Mouse (Mus musculus) heart, embryonic 12.5 days (tissue): ENCODE results near the gene Csmd2. TPM values are rescaled to one million over a fixed set of nuclear protein-coding genes. Genes with fewer than 3 reads are reported as not detected.

Experiments used
- ATAC-seq: fragments of 200-750 bp; cut with Nextera tagmentation; 2 replicates; pipeline ENCODE4 v1.8.0; 2017; ENCODE audit warnings: moderate TSS enrichment, moderate library complexity; ENCODE audit not compliant: insufficient number of reproducible peaks, low FRiP score
- H3K27ac ChIP-seq: fragments of 300-500 bp; sonication (generic); 2 replicates; pipeline ENCODE4 v1.5.1; 2016; ENCODE audit warnings: mild to moderate bottlenecking, moderate library complexity; ENCODE audit not compliant: poor library complexity, severe bottlenecking
- H3K27me3 ChIP-seq: fragments of 300-500 bp; sonication (generic); replicated peaks from 2 replicates; pipeline ENCODE4 v1.6.1; 2016; ENCODE audit warnings: mild to moderate bottlenecking, moderate library complexity
- H3K36me3 ChIP-seq: fragments of 300-500 bp; sonication (generic); 2 replicates; pipeline ENCODE4 v1.6.1; 2016; ENCODE audit warnings: mild to moderate bottlenecking, moderate library complexity
- H3K4me1 ChIP-seq: fragments of 300-500 bp; sonication (generic); replicated peaks from 2 replicates; pipeline ENCODE4 v1.6.1; 2016; ENCODE audit warnings: mild to moderate bottlenecking
- H3K4me2 ChIP-seq: fragments of 300-500 bp; sonication (generic); 2 replicates; pipeline ENCODE4 v1.6.1; 2016; ENCODE audit warnings: mild to moderate bottlenecking, moderate library complexity
- H3K4me3 ChIP-seq: fragments of 300-500 bp; sonication (generic); 2 replicates; pipeline ENCODE4 v1.5.1; 2016; ENCODE audit warnings: mild to moderate bottlenecking
- H3K9ac ChIP-seq: fragments of 300-500 bp; sonication (generic); 2 replicates; pipeline ENCODE4 v1.6.1; 2016; ENCODE audit warnings: mild to moderate bottlenecking, moderate library complexity
- H3K9me3 ChIP-seq: fragments of 300-500 bp; sonication (generic); replicated peaks from 2 replicates; pipeline ENCODE4 v1.6.1; 2016; ENCODE audit warnings: mild to moderate bottlenecking, moderate library complexity
- WGBS: fragments of 180-500 bp; shearing (Covaris S2); methylation state at CpG from one replicate; pipeline ENCODE4 v1.1.7; 2016; 5-methylcytosine and 5-hydroxymethylcytosine counted together
- polyA plus RNA-seq: library from polyadenylated mRNA; unstranded; fragments of >200 nt; fragmentation: Nextera tagmentation; extraction: Ambion mirVana; gene quantifications from 2 replicates; pipeline ENCODE4 v1.2.1, GENCODE M21; 2016

Gene Csmd2
- polyA plus RNA-seq, 1 experiment from 2014 or later: 0.06 TPM

DNA sequence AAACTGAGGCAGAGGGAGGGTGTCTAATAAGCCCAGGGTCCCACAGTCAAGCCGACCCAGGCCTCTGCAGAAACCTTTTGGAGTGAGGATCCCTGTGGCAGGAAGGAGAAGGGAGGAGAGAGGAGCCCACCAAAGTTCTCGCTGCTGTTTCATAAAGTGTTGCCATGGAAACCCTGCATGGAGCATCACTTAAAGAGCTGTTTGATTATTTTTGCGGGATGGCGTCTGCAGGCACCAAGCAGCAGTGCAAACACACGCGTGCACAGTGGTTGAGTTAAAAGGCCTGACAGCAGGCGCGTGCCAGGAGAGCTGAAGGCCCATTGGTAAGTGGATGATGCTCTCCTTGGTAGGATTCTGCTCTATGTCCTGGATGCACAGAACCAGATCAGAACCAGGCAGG, 191.3 kb downstream of the Csmd2 start:
- no peaks in the 10 kb centered on the region; the same call in 1 of the 2 replicates for H3K27me3 ChIP-seq
- ATAC-seq: no peak
- WGBS: 88% methylated on average over 8 of the region's 8 CpGs
- no peak overlapping the region for H3K27ac ChIP-seq
- no peak overlapping the region for H3K4me3 ChIP-seq
- no peak overlapping the region for H3K9ac ChIP-seq
- H3K4me2 ChIP-seq: no peak overlapping the region
- no peaks in the 10 kb centered on the region for H3K4me1 ChIP-seq
- no peaks in the 10 kb centered on the region for H3K9me3 ChIP-seq
- no peaks in the 10 kb centered on the region for H3K36me3 ChIP-seq

DNA sequence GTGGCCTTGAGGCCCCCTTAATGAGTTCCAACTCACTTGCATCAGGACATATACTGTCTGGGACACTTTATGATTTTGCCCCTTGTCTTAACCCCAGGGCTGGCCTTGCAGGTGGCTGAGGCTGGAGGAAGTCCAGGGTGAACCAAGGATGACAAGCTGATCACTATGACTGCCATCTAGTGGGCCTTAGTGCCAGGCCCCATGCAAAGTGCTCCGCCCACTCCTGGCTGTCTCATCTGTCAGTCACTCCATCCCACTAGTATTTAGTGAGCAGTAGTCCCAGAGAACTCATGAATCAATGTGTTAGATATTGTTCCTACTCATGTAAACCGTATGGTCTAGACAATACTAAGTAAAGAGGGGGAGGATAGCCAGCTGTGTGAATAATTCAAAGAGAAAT, 191.9 kb downstream of the Csmd2 start:
- WGBS: 74% methylated on average over 2 of the region's 2 CpGs
- no peaks in the 10 kb centered on the region; the same call in 1 of the 2 replicates for H3K27me3 ChIP-seq
- no peaks in the 10 kb centered on the region for H3K4me1 ChIP-seq
- no peak overlapping the region for H3K4me3 ChIP-seq
- no peaks in the 10 kb centered on the region for H3K36me3 ChIP-seq
- no peak overlapping the region for H3K4me2 ChIP-seq
- no peaks in the 10 kb centered on the region for H3K9me3 ChIP-seq
- no peak for ATAC-seq
- no peak overlapping the region for H3K9ac ChIP-seq
- H3K27ac ChIP-seq: no peak overlapping the region

DNA sequence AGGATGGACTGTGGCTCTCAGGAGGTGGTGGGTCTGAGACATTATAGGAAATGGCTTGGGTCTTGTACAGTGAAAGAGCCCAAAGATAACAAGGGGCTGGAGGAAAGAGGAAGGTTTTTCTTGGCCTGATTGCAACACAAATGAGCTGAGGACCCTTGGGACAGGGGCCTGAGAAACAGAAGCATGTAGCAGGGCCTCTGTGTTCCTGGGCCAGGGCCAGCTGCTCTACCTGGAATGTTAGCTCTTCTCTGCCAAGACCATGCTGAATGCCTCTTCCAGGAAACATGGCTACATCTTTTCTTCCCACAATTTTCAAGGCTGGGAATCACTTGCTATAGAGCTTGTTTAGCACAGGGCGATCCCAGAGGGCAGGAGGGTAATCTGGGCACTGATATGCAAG, 197.1 kb downstream of the Csmd2 start:
- Histone ChIP-seq H3K27me3 (0 out of 2 replicates have a peak, but pooled peaks cover 4% of the 10 kb centered on the region), H3K4me1 (no peaks in the 10 kb centered on the region), H3K9ac (no peak overlapping the region), H3K27ac (no peak overlapping the region), H3K36me3 (no peaks in the 10 kb centered on the region), H3K9me3 (no peaks in the 10 kb centered on the region), H3K4me2 (no peak overlapping the region), H3K4me3 (no peak overlapping the region)
- no peak for ATAC-seq
- WGBS: 71% methylated on average over 1 of the region's 1 CpGs

DNA sequence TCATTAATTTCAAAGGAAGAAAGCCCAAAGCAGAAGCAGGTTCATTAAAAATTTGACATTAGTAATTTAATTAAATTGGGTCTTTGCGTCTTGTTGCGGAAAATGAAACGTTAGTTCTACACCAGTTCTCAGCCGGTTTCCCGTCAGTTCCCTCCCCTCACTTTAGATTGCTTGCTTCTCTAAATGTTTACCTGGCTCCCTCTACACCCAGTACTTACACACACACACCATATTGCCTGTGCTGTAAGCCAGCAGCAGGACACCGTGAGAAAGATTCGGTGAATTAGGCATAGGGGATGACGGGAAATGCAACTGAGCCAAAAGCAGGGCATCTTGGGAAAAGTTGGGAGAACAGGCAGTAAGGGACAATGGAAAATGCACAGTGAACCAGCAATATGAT, 206.8 kb downstream of the Csmd2 start:
- Histone ChIP-seq H3K4me3 (no peak overlapping the region), H3K9ac (no peak overlapping the region), H3K36me3 (no peaks in the 10 kb centered on the region), H3K4me1 (no peaks in the 10 kb centered on the region), H3K27me3 (no peaks in the 10 kb centered on the region), H3K9me3 (0 out of 2 replicates have a peak, but pooled peaks cover 2% of the 10 kb centered on the region), H3K27ac (no peak overlapping the region), H3K4me2 (no peak overlapping the region)
- no peak for ATAC-seq
- 91% methylated on average over 8 of the region's 8 CpGs for WGBS

DNA sequence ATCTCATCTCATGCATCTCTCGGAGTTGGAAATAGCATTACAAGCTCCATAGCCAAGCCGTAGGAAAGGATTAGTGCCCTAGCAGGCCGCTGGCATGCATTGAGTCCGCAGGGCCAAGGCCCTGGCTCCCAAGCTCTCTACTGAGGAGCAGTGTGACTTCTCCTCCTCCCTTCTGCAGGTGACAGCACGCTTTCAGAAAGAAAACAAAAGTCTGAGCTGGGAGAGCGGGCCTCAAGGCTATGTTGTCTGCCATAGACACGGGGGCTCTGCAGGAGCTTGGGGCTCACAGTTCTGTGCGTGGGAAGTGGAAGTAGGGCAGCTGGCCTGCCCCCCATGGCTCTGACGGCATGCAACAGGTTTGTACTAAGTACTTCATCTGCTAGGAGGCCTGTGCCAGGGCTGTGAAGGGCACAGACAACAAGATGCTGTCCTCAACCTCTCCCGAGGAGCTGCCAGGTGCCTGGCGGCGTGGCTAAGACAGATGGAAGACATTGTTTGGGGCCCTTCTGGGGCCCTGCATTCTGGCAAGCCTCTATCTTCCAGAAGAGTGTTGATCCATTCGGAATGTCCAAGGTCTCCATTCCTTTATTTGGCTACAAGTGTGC, 230.4 kb downstream of the Csmd2 start:
- Histone ChIP-seq H3K36me3 (no peaks in the 10 kb centered on the region), H3K27me3 (0 out of 2 replicates have a peak, but pooled peaks cover 9% of the 10 kb centered on the region), H3K4me1 (peaks cover 10% of the 10 kb centered on the region), H3K4me2 (no peak overlapping the region), H3K4me3 (no peak overlapping the region), H3K27ac (no peak overlapping the region), H3K9me3 (no peaks in the 10 kb centered on the region), H3K9ac (no peak overlapping the region)
- 65% methylated on average over 13 of the region's 13 CpGs for WGBS
- ATAC-seq: no peak

DNA sequence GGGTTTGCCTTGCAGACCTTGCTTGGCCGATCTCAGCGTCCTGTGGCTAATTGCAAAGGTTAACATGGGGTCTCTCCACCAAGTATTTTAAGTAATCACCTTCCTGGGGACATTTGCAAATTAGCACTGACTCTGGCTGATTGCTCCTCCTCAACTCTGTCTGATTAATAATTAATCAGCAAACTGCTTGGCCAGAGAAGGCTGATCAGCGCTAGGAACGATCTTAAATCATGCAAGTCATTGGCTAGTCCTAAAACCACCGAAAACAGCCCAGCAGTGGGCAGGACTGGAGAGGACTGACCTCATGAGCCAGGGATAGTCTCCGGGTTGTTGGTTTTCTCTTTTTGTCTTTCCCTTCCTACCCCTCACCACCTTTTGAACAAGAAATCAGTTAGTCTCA, 236.8 kb downstream of the Csmd2 start:
- Histone ChIP-seq H3K4me2 (no peak overlapping the region), H3K27ac (no peak overlapping the region), H3K9ac (no peak overlapping the region), H3K9me3 (no peaks in the 10 kb centered on the region), H3K27me3 (0 out of 2 replicates have a peak, but pooled peaks cover 9% of the 10 kb centered on the region), H3K4me3 (no peak overlapping the region), H3K4me1 (no peaks in the 10 kb centered on the region), H3K36me3 (no peaks in the 10 kb centered on the region)
- WGBS: 72% methylated on average over 6 of the region's 6 CpGs
- no peak for ATAC-seq

DNA sequence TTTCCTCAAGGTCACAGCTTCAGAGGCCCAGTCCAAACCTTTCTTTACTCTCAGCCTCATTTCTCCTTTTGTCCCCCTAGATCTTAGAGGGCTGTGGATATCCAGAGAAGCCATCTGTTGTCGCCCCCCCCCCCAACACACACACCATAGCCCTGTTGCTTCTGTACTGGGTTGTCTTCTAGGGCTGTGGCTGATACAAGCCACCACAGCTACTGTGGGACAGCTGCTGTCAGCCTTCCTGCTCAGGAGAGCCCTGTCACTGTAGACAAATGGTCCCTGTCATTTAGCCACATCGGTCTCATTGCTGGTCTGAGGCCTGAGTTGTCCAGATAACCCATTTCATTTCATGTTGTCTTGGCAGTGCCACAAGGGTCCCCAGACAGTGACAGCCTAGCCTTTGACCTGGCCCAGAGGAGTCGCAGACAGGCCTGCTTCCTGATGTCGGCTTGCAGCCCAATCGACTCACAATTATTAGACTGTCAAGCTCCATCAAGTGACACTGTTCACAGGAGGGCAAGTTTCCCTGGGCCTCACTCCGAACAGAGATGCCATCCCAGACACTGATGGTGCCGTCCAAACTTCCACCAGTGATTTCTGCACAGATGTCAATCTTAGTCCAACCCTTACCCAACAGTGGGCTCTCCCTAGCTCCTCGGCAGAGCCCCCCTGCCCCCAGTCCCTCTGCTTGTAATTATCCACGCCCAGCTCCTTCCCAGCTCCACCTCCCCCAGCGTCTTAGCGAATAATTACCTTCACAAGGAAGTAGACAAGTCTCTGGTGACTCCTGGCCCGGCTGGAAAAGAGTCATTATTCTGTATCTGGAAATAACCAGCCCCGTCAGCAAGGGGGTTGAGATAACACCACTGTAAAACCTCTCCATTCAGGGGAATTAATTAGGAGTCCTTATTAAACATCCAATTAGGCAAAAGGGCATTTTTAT, 240.0 kb downstream of the Csmd2 start:
- H3K27ac ChIP-seq: no peak overlapping the region
- ATAC-seq: no peak

DNA sequence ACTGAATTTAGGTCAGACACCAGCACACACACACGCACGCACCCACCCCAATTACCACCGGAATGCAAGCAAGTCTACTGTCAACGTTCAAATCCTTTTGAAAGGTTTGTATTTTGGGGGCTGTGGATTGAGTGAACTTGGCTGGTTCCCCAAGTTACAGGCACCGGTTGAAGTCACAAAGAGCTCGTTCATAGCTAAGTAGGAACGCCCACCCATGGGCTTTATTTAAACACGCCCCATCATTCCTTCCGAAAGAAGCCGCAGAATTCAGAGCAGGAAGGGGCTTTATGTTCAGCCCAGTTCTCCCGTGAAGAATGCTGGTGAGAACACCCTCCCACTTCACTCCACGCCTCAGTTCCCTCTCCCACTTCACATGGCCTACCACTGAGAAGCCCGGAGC, 245.8 kb downstream of the Csmd2 start:
- WGBS: 82% methylated on average over 13 of the region's 13 CpGs
- H3K27me3 ChIP-seq: 0 out of 2 replicates have a peak, but pooled peaks cover 7% of the 10 kb centered on the region
- H3K4me1 ChIP-seq: no peaks in the 10 kb centered on the region
- no peak overlapping the region for H3K4me3 ChIP-seq
- H3K27ac ChIP-seq: no peak overlapping the region
- no peak overlapping the region for H3K4me2 ChIP-seq
- H3K9ac ChIP-seq: no peak overlapping the region
- H3K36me3 ChIP-seq: no peaks in the 10 kb centered on the region
- no peaks in the 10 kb centered on the region; the same call in 1 of the 2 replicates for H3K9me3 ChIP-seq
- no peak for ATAC-seq

More for the DNA sequence above, 240.0 kb downstream of the Csmd2 start:
- no peaks in the 10 kb centered on the region for H3K36me3 ChIP-seq
- 39% methylated on average over 13 of the region's 13 CpGs for WGBS
- H3K27me3 ChIP-seq: 0 out of 2 replicates have a peak, but pooled peaks cover 3% of the 10 kb centered on the region
- no peak overlapping the region for H3K4me3 ChIP-seq
- H3K4me1 ChIP-seq: no peaks in the 10 kb centered on the region
- no peak overlapping the region for H3K9ac ChIP-seq
- H3K9me3 ChIP-seq: no peaks in the 10 kb centered on the region
- H3K4me2 ChIP-seq: no peak overlapping the region

DNA sequence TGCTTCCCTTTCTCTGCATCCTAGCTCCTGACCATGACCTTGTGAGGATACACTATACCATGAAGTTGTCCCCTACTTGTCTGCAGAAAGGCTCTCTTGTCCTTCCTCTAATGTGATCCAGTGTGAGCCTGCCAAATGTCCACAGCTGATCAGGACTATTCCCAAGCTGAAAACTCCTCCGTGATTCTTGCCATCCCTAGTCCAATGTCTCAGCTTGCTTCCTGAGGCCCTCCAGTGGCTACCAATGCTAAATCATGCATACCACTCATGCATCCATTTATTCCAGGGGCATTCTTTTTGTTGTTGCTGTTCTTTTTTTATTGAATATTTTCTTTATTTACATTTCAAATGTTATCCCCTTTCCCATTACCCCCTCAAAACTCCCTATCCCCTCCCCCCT, 251.5 kb downstream of the Csmd2 start:
- ATAC-seq: no peak
- H3K9me3 ChIP-seq: no peaks in the 10 kb centered on the region; the same call in 1 of the 2 replicates
- no peaks in the 10 kb centered on the region for H3K27me3 ChIP-seq
- H3K4me3 ChIP-seq: no peak overlapping the region
- H3K9ac ChIP-seq: no peak overlapping the region
- H3K27ac ChIP-seq: no peak overlapping the region
- WGBS: 53% methylated on average over 1 of the region's 1 CpGs
- no peaks in the 10 kb centered on the region for H3K36me3 ChIP-seq
- H3K4me2 ChIP-seq: no peak overlapping the region
- H3K4me1 ChIP-seq: no peaks in the 10 kb centered on the region

DNA sequence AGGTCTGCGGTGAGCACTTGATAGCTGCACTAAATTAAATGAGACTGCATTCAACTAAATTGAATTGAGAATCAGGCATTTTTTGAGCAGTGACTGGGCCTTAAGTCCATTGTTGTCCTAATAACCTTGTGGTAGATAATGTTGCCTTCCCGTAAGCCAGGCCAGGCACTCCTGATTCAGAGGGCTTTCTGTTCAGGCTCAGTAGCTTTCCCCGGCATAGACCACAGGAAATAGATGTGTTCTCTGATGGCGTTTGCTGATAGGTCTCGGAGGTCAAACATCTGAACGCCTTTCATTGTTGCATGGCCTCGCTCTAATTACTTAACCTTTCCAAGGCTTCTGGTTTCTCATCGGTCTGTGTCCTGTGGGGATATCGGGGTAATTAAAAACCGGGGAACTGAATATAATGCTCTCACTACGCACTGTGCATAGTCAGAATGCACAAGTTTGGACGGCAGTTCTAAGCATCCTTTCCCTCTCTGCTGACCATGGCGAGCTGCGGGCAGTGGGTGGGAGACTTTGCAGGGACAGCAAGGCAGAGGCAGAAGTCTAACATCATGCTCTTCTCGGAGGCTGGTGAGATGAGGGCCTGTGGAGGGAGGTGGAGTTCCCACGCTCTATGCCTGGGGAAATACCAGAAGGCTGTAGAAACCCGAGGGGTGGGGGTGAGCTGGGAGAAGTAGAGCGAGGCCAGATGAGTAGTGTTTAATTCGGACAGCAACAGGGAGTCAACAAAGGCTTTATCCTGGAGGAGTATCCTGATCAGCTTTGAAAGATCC, 253.6 kb downstream of the Csmd2 start:
- H3K9me3 ChIP-seq: no peaks in the 10 kb centered on the region
- no peaks in the 10 kb centered on the region for H3K36me3 ChIP-seq
- no peak overlapping the region for H3K4me3 ChIP-seq
- H3K27ac ChIP-seq: no peak overlapping the region
- H3K9ac ChIP-seq: no peak overlapping the region
- 48% methylated on average over 19 of the region's 19 CpGs for WGBS
- H3K4me2 ChIP-seq: no peak overlapping the region
- H3K4me1 ChIP-seq: no peaks in the 10 kb centered on the region
- ATAC-seq: no peak
- no peaks in the 10 kb centered on the region for H3K27me3 ChIP-seq

DNA sequence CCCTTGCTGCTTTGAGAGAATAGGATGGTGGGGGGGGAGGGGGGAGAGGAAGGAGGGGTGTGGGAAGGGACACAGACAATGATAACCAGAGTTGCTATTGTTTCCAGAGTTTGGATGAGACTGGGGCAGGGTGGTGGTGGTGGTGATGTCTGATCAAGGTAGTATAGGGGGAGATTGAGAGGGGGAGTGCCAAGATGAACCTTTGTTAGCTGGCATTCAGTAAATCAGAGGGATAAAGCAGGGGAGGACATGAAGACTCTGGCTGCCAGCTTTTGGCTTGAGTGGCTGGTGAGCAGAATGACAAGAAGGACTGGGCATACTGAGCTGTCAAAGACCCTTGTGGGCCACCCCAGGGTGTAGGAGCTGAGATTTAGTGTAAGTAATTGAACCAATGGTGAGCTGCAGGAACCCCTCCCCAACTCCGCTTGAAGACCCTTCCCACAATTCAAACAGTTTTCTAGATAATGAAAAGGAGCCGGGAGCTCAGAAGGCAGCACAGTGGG, 254.2 kb downstream of the Csmd2 start:
- 67% methylated on average over 2 of the region's 2 CpGs for WGBS
- Histone ChIP-seq H3K9ac (no peak overlapping the region), H3K4me2 (no peak overlapping the region)

More for the DNA sequence above, 254.2 kb downstream of the Csmd2 start:
- H3K9me3 ChIP-seq: no peaks in the 10 kb centered on the region
- no peak for ATAC-seq
- H3K27ac ChIP-seq: no peak overlapping the region
- no peaks in the 10 kb centered on the region for H3K4me1 ChIP-seq
- no peak overlapping the region for H3K4me3 ChIP-seq
- H3K27me3 ChIP-seq: no peaks in the 10 kb centered on the region
- no peaks in the 10 kb centered on the region for H3K36me3 ChIP-seq
